Comparison of ENCODE assay signal across 24 mouse cellular contexts in the genomic region with DNA sequence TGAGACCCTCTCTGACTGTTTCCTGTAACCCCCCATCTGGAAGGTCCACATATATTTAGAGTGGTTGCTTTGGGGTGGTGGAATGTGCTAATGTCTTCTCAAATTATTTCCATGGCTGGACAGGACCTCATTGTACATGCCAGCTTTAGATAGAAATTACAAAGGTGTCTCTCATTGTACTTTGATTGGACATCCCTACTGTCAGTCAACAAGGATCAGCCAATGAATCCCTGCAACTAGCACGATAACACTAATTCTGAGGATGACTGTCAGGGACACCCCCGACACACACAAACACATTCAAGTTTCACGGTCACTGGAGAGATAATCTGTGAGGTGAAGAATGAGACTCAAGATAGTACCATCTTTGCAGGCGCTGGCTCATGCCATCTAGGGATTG. TPM values are rescaled to one million over a fixed set of nuclear protein-coding genes. Genes with fewer than 3 reads are reported as not detected.
"Had no signal": no experiment of that assay in that cellular context is flagged by ENCODE, and none has a peak within 500 bp of the region (broad histone marks: within the 10 kb centered on the region; RNA-seq: fewer than 3 reads in every experiment).

No protein-coding gene starts in this region.

- H3K9me3 ChIP-seq: lung, embryonic 15.5 days; midbrain, embryonic 15.5 days; neural tube, embryonic 12.5 days; stomach, embryonic 15.5 days had no signal

- H3K4me3 ChIP-seq: lung, embryonic 15.5 days; megakaryocyte, embryonic 14.5 days; midbrain, embryonic 13.5 days; midbrain, embryonic 15.5 days; neural tube, embryonic 12.5 days; stomach, embryonic 15.5 days had no signal

- H3K4me1 ChIP-seq: lung, embryonic 15.5 days; megakaryocyte, embryonic 14.5 days; midbrain, embryonic 13.5 days; midbrain, embryonic 15.5 days; neural tube, embryonic 12.5 days; stomach, embryonic 15.5 days had no signal

- ATAC-seq: liver, postnatal 0 days; lung, postnatal 0 days; midbrain, embryonic 13.5 days; midbrain, embryonic 15.5 days had no signal

- DNase-seq: liver, postnatal 0 days; lung, adult 2 months; lung, postnatal 14 days; lung, postnatal 36 days; retina, postnatal 1 day; right cerebral cortex, adult 18-20 months; thymus, adult 2 months; thymus, postnatal 25 days; thymus, postnatal 4 days had no signal

- H3K4me2 ChIP-seq: lung, embryonic 15.5 days; midbrain, embryonic 11.5 days; midbrain, embryonic 13.5 days; midbrain, embryonic 15.5 days; neural tube, embryonic 12.5 days; stomach, embryonic 15.5 days had no signal

- H3K27ac ChIP-seq: lung, embryonic 15.5 days; macrophage; midbrain, embryonic 13.5 days; midbrain, embryonic 15.5 days; neural tube, embryonic 12.5 days; stomach, embryonic 15.5 days; stomach, postnatal 0 days had no signal

- H3K27me3 ChIP-seq: lung, embryonic 15.5 days; midbrain, embryonic 13.5 days; midbrain, embryonic 15.5 days; neural tube, embryonic 12.5 days; stomach, embryonic 15.5 days had no signal

- H3K36me3 ChIP-seq: lung, embryonic 15.5 days; midbrain, embryonic 13.5 days; midbrain, embryonic 15.5 days; neural tube, embryonic 12.5 days; stomach, embryonic 15.5 days had no signal

- H3K9ac ChIP-seq: liver, postnatal 0 days; lung, embryonic 15.5 days; midbrain, embryonic 13.5 days; midbrain, embryonic 15.5 days; neural tube, embryonic 12.5 days; stomach, embryonic 15.5 days had no signal

RNA-seq across cellular contexts. Expression of gene Tsks, which starts 4.3 kb away (rescaled TPM):
- total RNA-seq: megakaryocyte progenitor cell, adult 5-6 weeks; midbrain, postnatal 0 days; monocyte, adult 5-6 weeks; neutrophil, adult 5-6 weeks had no signal
- polyA plus RNA-seq: lung, adult 2 months; macrophage; neural tube, embryonic 12.5 days; spleen, adult 2 months had no signal

RNA-seq across cellular contexts. Expression of gene Cpt1c, which starts 36.0 kb away (rescaled TPM):
- total RNA-seq: monocyte, adult 5-6 weeks; neutrophil, adult 5-6 weeks had no signal
- polyA plus RNA-seq: macrophage had no signal
